Mouse (Mus musculus) embryo, embryonic 9.5 days (tissue): ENCODE results near the gene Zfp786.
"Not testable (repeated sequence)": the region's sequence is repeated elsewhere in the genome, so short reads cannot be mapped to it uniquely, and the experiment has no call there.

Experiments
- DNase-seq: peaks from one replicate; pipeline ENCODE4 v3.0.0-alpha.2; 2017; ENCODE audit errors: extremely low spot score

The Zfp786 gene

DNA sequence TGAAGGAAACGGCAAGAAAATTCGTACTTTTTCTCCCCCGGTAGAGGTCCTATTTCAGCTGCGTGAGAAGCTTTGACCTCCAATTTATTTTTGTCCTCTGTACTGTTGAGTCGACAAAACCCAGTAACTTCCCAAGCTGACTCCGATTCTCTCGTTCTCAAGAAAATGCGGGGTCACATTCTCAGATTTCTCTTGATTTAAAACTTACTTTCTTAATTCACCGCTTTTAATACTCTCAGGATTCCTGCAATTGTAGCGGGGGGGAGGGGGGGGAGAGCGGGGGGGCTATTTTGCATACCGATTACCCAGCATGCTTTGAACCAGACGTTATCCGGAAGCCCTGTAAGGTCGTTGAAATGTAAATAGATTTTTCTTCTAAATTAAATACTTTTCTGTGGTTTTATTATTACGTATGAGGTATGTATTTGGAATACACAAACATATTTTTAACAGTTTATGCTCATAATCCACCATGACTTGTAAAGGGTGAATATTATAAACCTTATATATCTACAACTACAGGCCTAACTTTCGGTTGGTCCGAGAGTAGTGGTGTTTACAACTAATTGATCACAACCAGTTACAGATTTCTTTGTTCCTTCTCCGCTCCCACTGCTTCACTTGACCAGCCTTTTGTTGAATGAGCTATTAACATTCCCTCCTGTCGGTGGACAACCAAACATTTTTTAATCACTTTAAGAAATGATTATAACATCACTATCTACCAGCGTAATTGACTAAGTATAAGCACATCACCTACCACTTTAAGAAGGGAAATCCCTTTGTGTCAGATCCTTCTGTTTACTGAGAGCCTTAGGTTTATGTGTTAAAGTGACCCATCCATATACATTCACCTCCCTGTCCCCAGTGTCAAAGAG is 49.3 kb downstream of the Zfp786 start:
- peak; percentile 87 for DNase-seq

DNA sequence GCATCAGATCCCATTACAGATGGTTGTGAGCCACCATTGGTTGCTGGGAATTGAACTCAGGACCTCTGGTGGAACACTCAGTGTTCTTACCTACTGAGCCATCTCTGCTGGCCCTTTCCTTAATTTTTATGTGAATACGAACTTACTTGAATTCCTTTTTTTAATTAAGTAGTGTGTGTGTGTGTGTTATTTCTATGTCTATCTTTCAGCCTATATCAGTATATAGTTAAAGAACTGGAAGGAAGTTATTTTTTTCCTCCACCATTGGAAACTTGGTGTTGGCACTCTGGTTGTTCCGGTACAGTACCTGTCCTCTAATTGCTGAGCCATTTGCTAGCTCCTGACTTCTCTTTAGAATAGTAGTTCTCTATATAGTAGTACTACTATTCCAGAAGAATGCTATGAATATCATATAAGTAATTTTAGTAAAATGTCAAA is 50.1 kb downstream of the Zfp786 start:
- DNase-seq, result peak; percentile 36

DNA sequence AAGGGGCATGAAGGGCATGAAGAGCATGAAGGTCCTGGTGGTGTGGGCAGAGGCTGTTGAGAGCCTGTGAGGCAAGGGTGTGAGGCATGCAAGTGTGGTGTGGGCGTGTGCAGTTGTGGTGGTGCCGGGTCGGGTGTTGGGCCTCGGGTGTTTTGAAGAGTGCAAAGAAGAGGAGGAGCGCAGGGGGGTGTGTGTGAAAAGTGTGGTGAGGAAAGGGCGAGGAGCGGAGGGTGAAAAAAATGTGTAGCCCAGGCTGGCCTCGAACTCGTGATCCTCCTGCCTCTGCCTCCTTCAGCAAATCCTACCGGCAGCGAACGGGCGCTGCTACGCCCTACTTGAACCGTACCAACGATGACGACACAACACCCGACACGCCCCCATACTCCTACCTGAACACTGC is 58.9 kb downstream of the Zfp786 start:
- DNase-seq, result not testable (repeated sequence)

DNA sequence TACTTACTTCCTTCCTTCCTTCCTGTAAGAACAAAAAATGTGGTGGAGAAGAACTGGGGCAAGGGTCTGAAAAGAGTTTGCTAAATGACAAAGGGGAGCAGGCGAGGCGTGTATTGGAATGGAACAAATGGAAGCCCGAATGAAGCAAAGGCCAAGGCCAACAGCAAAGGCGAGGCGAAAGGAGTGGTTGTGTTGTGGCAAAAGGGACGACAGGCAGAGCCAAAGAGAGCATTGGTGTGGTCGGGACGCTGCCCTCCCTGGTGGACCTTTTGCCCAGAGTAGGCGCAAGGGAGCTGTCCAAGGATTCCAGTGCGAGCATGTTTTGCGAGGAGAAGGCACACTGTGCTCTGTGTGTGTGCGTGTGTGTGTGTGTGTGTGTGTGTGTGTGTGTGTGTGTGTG is 59.6 kb downstream of the Zfp786 start:
- DNase-seq, result not testable (repeated sequence)

DNA sequence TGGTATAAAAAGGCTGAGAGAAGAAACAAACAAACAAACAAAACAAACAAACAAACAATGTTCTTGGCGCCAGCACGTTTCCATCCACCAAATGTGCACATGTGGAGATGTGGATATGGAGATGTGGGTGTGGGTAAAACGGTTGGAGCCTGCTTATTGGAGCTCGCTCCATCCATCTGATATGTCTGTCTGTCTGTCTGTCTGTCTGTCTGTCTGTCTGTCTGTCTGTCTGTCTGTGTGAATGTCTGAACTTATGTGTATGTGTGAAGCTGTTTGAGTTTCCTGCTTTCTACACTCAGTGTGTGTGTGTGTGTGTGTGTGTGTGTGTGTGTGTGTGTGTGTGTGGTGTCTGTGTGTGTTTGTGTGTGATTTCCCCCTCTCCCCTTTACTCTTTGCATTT is 60.8 kb downstream of the Zfp786 start:
- DNase-seq, result not testable (repeated sequence)
